Mouse (Mus musculus) embryonic fibroblast, embryonic 13.5 days (primary cell): ENCODE data around the gene Blnk.

Source experiments
- CTCF ChIP-seq: IDR thresholded peaks from 2 replicates; pipeline ENCODE4 v1.5.1; 2011; ENCODE audit warnings: mild to moderate bottlenecking, control low read depth, low read length, moderate library complexity, borderline replicate concordance; ENCODE audit not compliant: insufficient read depth
- POLR2A ChIP-seq: IDR thresholded peaks from 2 replicates; pipeline ENCODE4 v1.6.1; 2011; ENCODE audit warnings: low read depth, mild to moderate bottlenecking, control low read depth, low read length, moderate library complexity

- TF ChIP-seq CTCF (no peak), POLR2A (no peak)
Observed at GRCm38 (mm10) chr19:40998469-40999170, 4.3 kb upstream of the Blnk start.
